In genomic region chr2:18052581-18052980, GRCm38 (mm10) we compare ENCODE assay signal across 23 mouse cellular contexts. TPM values are rescaled to one million over a fixed set of nuclear protein-coding genes. Genes with fewer than 3 reads are reported as not detected.
DNase-seq lines count a peak whose midpoint lies in the region; ATAC-seq and TF ChIP-seq lines count a peak whose summit lies in the region.
"Had no signal": no experiment of that assay in that cellular context is flagged by ENCODE, and none has a peak within 500 bp of the region (broad histone marks: within the 10 kb centered on the region; RNA-seq: fewer than 3 reads in every experiment).

No protein-coding gene starts in this region.

- peaks cover 21% of the 10 kb centered on the region for H3K4me1 ChIP-seq in forebrain, embryonic 11.5 days (replicated peaks; ENCODE audit: control insufficient read depth, insufficient read depth, low read length)
- H3K4me1 ChIP-seq in forebrain, postnatal 0 days (ENCODE audit: insufficient read depth): peaks cover 10% of the 10 kb centered on the region
- peaks cover 40% of the 10 kb centered on the region for H3K4me1 ChIP-seq in midbrain, embryonic 12.5 days
- H3K4me1 ChIP-seq in midbrain, embryonic 16.5 days (ENCODE audit: control insufficient read depth, insufficient read depth, low read length): peaks cover 32% of the 10 kb centered on the region
- peaks cover 60% of the 10 kb centered on the region for H3K4me1 ChIP-seq in forebrain, embryonic 13.5 days

- H3K36me3 ChIP-seq in forebrain, embryonic 11.5 days (ENCODE audit: control insufficient read depth, insufficient read depth, low read length): no peaks in the 10 kb centered on the region
- H3K36me3 ChIP-seq in forebrain, postnatal 0 days (ENCODE audit: insufficient read depth): no peaks in the 10 kb centered on the region
- H3K36me3 ChIP-seq in midbrain, embryonic 12.5 days: no peaks in the 10 kb centered on the region
- H3K36me3 ChIP-seq in midbrain, embryonic 16.5 days (ENCODE audit: control insufficient read depth, insufficient read depth, low read length): no peaks in the 10 kb centered on the region
- no peaks in the 10 kb centered on the region for H3K36me3 ChIP-seq in forebrain, embryonic 13.5 days (ENCODE audit: poor library complexity, severe bottlenecking)
- H3K36me3 ChIP-seq: kidney, embryonic 15.5 days had no signal

- H3K27ac ChIP-seq in forebrain, embryonic 11.5 days (ENCODE audit: low read depth, low read length): peak overlapping the region; percentile 99
- no peak overlapping the region for H3K27ac ChIP-seq in forebrain, postnatal 0 days (ENCODE audit: low read depth, low read length)
- H3K27ac ChIP-seq in midbrain, embryonic 12.5 days (replicated peaks): peak overlapping the region; percentile 81
- no peak overlapping the region for H3K27ac ChIP-seq in midbrain, embryonic 16.5 days (ENCODE audit: low read length)
- H3K27ac ChIP-seq in forebrain, embryonic 13.5 days: peak overlapping the region; percentile 57; the same call in 1 of the 2 replicates
- H3K27ac ChIP-seq: kidney, embryonic 15.5 days had no signal

- no peaks in the 10 kb centered on the region for H3K27me3 ChIP-seq in forebrain, embryonic 11.5 days (ENCODE audit: control insufficient read depth, insufficient read depth, low read length)
- no peaks in the 10 kb centered on the region for H3K27me3 ChIP-seq in forebrain, postnatal 0 days (ENCODE audit: insufficient read depth, low read length)
- H3K27me3 ChIP-seq in midbrain, embryonic 12.5 days: no peaks in the 10 kb centered on the region
- H3K27me3 ChIP-seq in midbrain, embryonic 16.5 days (ENCODE audit: control insufficient read depth, insufficient read depth, low read depth, low read length): no peaks in the 10 kb centered on the region
- H3K27me3 ChIP-seq in forebrain, embryonic 13.5 days: no peaks in the 10 kb centered on the region
- H3K27me3 ChIP-seq: CH12.LX; kidney, embryonic 15.5 days had no signal

- no peaks in the 10 kb centered on the region for H3K9me3 ChIP-seq in forebrain, embryonic 11.5 days (ENCODE audit: control insufficient read depth, low read length)
- H3K9me3 ChIP-seq in forebrain, postnatal 0 days (ENCODE audit: low read length): no peaks in the 10 kb centered on the region
- H3K9me3 ChIP-seq in midbrain, embryonic 12.5 days: no peaks in the 10 kb centered on the region
- no peaks in the 10 kb centered on the region for H3K9me3 ChIP-seq in midbrain, embryonic 16.5 days (replicated peaks; ENCODE audit: control insufficient read depth, low read length, poor library complexity, severe bottlenecking)
- no peaks in the 10 kb centered on the region for H3K9me3 ChIP-seq in forebrain, embryonic 13.5 days (replicated peaks)
- H3K9me3 ChIP-seq: kidney, embryonic 15.5 days had no signal

- 11% methylated on average over 3 of the region's 3 CpGs for WGBS in forebrain, embryonic 11.5 days
- 55% methylated on average over 3 of the region's 3 CpGs for WGBS in forebrain, postnatal 0 days
- WGBS in midbrain, embryonic 12.5 days: 9% methylated on average over 3 of the region's 3 CpGs
- WGBS in midbrain, embryonic 16.5 days: 38% methylated on average over 3 of the region's 3 CpGs
- WGBS in forebrain, embryonic 13.5 days: 8% methylated on average over 3 of the region's 3 CpGs

- TF ChIP-seq CTCF in forebrain, postnatal 0 days (IDR thresholded peaks at IDR 0.05; ENCODE audit: low read depth): no peak

- ATAC-seq in forebrain, embryonic 11.5 days (replicated peaks; ENCODE audit: low FRiP score): no peak
- ATAC-seq in forebrain, postnatal 0 days: no peak
- ATAC-seq in midbrain, embryonic 12.5 days (ENCODE audit: low FRiP score, low read depth): no peak
- no peak for ATAC-seq in midbrain, embryonic 16.5 days
- ATAC-seq in forebrain, embryonic 13.5 days: no peak

- DNase-seq in forebrain, embryonic 11.5 days (ENCODE audit: low spot score): no peak
- DNase-seq in forebrain, postnatal 0 days: no peak
- peak; percentile 14 for DNase-seq in retina, embryonic 14.5 days (ENCODE audit: low spot score)
- no peak for DNase-seq in right cerebral cortex, postnatal 4 days
- no peak for DNase-seq in cerebellum, adult 11 months
- DNase-seq: adrenal gland, postnatal 10 days; cerebellum, adult 2 months; gastrocnemius, postnatal 25 days; layer of hippocampus, postnatal 36 days; lung, embryonic 14.5 days; lung, postnatal 4 days had no signal

- no peak overlapping the region; the same call in 1 of the 2 replicates for H3K9ac ChIP-seq in forebrain, embryonic 11.5 days (ENCODE audit: low read length)
- H3K9ac ChIP-seq in forebrain, postnatal 0 days: no peak overlapping the region
- H3K9ac ChIP-seq in midbrain, embryonic 12.5 days (replicated peaks): no peak overlapping the region
- H3K9ac ChIP-seq in midbrain, embryonic 16.5 days (ENCODE audit: low read depth, low read length): no peak overlapping the region
- H3K9ac ChIP-seq in forebrain, embryonic 13.5 days: no peak overlapping the region
- H3K9ac ChIP-seq: kidney, embryonic 15.5 days; lung, embryonic 14.5 days had no signal

- peak overlapping the region; percentile 24; the same call in 1 of the 2 replicates for H3K4me2 ChIP-seq in forebrain, embryonic 11.5 days (ENCODE audit: low read depth, low read length, severe bottlenecking)
- H3K4me2 ChIP-seq in forebrain, postnatal 0 days (ENCODE audit: low read depth): no peak overlapping the region
- H3K4me2 ChIP-seq in midbrain, embryonic 12.5 days (replicated peaks): peak overlapping the region; percentile 70
- H3K4me2 ChIP-seq in midbrain, embryonic 16.5 days (ENCODE audit: low read length): no peak overlapping the region
- peak overlapping the region; percentile 40 for H3K4me2 ChIP-seq in forebrain, embryonic 13.5 days
- H3K4me2 ChIP-seq: kidney, embryonic 15.5 days; liver, embryonic 11.5 days; lung, embryonic 14.5 days had no signal

- no peak overlapping the region for H3K4me3 ChIP-seq in forebrain, embryonic 11.5 days (ENCODE audit: low read depth, low read length)
- no peak overlapping the region for H3K4me3 ChIP-seq in forebrain, postnatal 0 days (ENCODE audit: low read depth, low read length)
- no peak overlapping the region for H3K4me3 ChIP-seq in midbrain, embryonic 12.5 days
- H3K4me3 ChIP-seq in midbrain, embryonic 16.5 days (ENCODE audit: low read depth, low read length): no peak overlapping the region
- no peak overlapping the region for H3K4me3 ChIP-seq in forebrain, embryonic 13.5 days
- H3K4me3 ChIP-seq: kidney, embryonic 15.5 days had no signal

RNA-seq across cellular contexts. Expression of gene Mllt10, which starts 2.5 kb away (rescaled TPM):
- polyA plus RNA-seq in forebrain, embryonic 11.5 days (2014; fragmentation: Nextera tagmentation; extraction: Ambion mirVana): 52.9 and 54.2 TPM in 2 replicates
- 27.3 and 31.3 TPM in 2 replicates for total RNA-seq in forebrain, postnatal 0 days (2014; rRNA removed)
- polyA plus RNA-seq in forebrain, postnatal 0 days (2015; fragmentation: Nextera tagmentation; extraction: Ambion mirVana): 15.9 and 27.4 TPM in 2 replicates
- 64.9 and 70.4 TPM in 2 replicates for polyA plus RNA-seq in midbrain, embryonic 12.5 days (2016; fragmentation: Nextera tagmentation; extraction: Ambion mirVana)
- 43.7 and 45.8 TPM in 2 replicates for polyA plus RNA-seq in midbrain, embryonic 16.5 days (2015; fragmentation: Nextera tagmentation; extraction: Ambion mirVana)
- 73.5 and 75.3 TPM in 2 replicates for polyA plus RNA-seq in forebrain, embryonic 13.5 days (2015; fragmentation: Nextera tagmentation; extraction: Ambion mirVana)

RNA-seq across cellular contexts. Expression of gene Skida1, which starts 3.7 kb away (rescaled TPM):
- 20.2 and 23.3 TPM in 2 replicates for polyA plus RNA-seq in forebrain, embryonic 11.5 days (2014; fragmentation: Nextera tagmentation; extraction: Ambion mirVana)
- total RNA-seq in forebrain, postnatal 0 days (2014; rRNA removed): 11.4 and 12.6 TPM in 2 replicates
- 4.3 and 4.9 TPM in 2 replicates for polyA plus RNA-seq in forebrain, postnatal 0 days (2015; fragmentation: Nextera tagmentation; extraction: Ambion mirVana)
- 23.8 and 26.6 TPM in 2 replicates for polyA plus RNA-seq in midbrain, embryonic 12.5 days (2016; fragmentation: Nextera tagmentation; extraction: Ambion mirVana)
- 5.0 and 7.4 TPM in 2 replicates for polyA plus RNA-seq in midbrain, embryonic 16.5 days (2015; fragmentation: Nextera tagmentation; extraction: Ambion mirVana)
- polyA plus RNA-seq in forebrain, embryonic 13.5 days (2015; fragmentation: Nextera tagmentation; extraction: Ambion mirVana): 17.2 and 17.9 TPM in 2 replicates

RNA-seq across cellular contexts. Expression of gene A930004D18Rik, which starts 15.0 kb away (rescaled TPM):
- polyA plus RNA-seq in forebrain, embryonic 11.5 days (2014; fragmentation: Nextera tagmentation; extraction: Ambion mirVana): 12.2 and 15.4 TPM in 2 replicates
- total RNA-seq in forebrain, postnatal 0 days (2014; rRNA removed): 2.6 and 3.5 TPM in 2 replicates
- polyA plus RNA-seq in forebrain, postnatal 0 days (2015; fragmentation: Nextera tagmentation; extraction: Ambion mirVana): 10.1 and 11.8 TPM in 2 replicates
- 20.5 and 21.5 TPM in 2 replicates for polyA plus RNA-seq in midbrain, embryonic 12.5 days (2016; fragmentation: Nextera tagmentation; extraction: Ambion mirVana)
- 7.5 and 10.8 TPM in 2 replicates for polyA plus RNA-seq in midbrain, embryonic 16.5 days (2015; fragmentation: Nextera tagmentation; extraction: Ambion mirVana)
- polyA plus RNA-seq in forebrain, embryonic 13.5 days (2015; fragmentation: Nextera tagmentation; extraction: Ambion mirVana): 16.2 and 20.3 TPM in 2 replicates

RNA-seq across cellular contexts. Expression of gene H2al2a, which starts 55.8 kb away (rescaled TPM):
- not detected in 2 replicates for polyA plus RNA-seq in forebrain, embryonic 11.5 days (2014; fragmentation: Nextera tagmentation; extraction: Ambion mirVana)
- not detected in 2 replicates for total RNA-seq in forebrain, postnatal 0 days (2014; rRNA removed)
- polyA plus RNA-seq in forebrain, postnatal 0 days (2015; fragmentation: Nextera tagmentation; extraction: Ambion mirVana): not detected in 2 replicates
- not detected in 2 replicates for polyA plus RNA-seq in midbrain, embryonic 12.5 days (2016; fragmentation: Nextera tagmentation; extraction: Ambion mirVana)
- not detected in 2 replicates for polyA plus RNA-seq in midbrain, embryonic 16.5 days (2015; fragmentation: Nextera tagmentation; extraction: Ambion mirVana)
- polyA plus RNA-seq in forebrain, embryonic 13.5 days (2015; fragmentation: Nextera tagmentation; extraction: Ambion mirVana): not detected in 2 replicates
- total RNA-seq: adrenal gland, postnatal 10 days; CH12.LX; gastrocnemius, postnatal 25 days; heart, postnatal 25 days; layer of hippocampus, postnatal 36 days; left cerebral cortex, postnatal 36 days; neutrophil, adult 5-6 weeks had no signal
- polyA plus RNA-seq: cerebellum, adult 2 months; frontal cortex, adult 2 months; intestine, embryonic 14.5 days; kidney, embryonic 15.5 days; liver, embryonic 11.5 days; lung, embryonic 14.5 days; small intestine, adult 2 months had no signal

Comparison
In these comparisons a context has a peak if more than half of its experiments do, and no peak if none do; other contexts are left out.
1. H3K27ac ChIP-seq: peak in forebrain, embryonic 11.5 days (single experiment), midbrain, embryonic 12.5 days (single experiment) and forebrain, embryonic 13.5 days (single experiment); none in forebrain, postnatal 0 days (single experiment) and midbrain, embryonic 16.5 days (single experiment).
2. H3K4me2 ChIP-seq: peak in forebrain, embryonic 11.5 days (single experiment), midbrain, embryonic 12.5 days (single experiment) and forebrain, embryonic 13.5 days (single experiment); none in forebrain, postnatal 0 days (single experiment) and midbrain, embryonic 16.5 days (single experiment).